Mouse (Mus musculus) kidney, postnatal 25 days (tissue): Measurements from ENCODE around the gene Pbrm1.

ENCODE experiments used
- DNase-seq, 2 experiments: peaks; one replicate each; pipeline ENCODE4 v3.0.0; 2021; ENCODE audit warnings: mixed read lengths in 2 of 2

Pbrm1 gene

GRCm38 (mm10) chr14:31168425-31168824 lies 149.5 kb downstream of the Pbrm1 start, which contains the start of gene Stab1:
TSS of gene Stab1 (minus strand) at chr14:31168641.
- DNase-seq, result peak; percentile 55 to 84

- DNase-seq, result no peak
These were observed 150.6 kb downstream of the Pbrm1 start for GRCm38 (mm10) chr14:31169508-31169907.

GRCm38 (mm10) chr14:31170963-31171362 lies 152.0 kb downstream of the Pbrm1 start:
- no peak for DNase-seq
